Mouse (Mus musculus): Measurements from ENCODE around the gene Setmar.

The Setmar gene

GRCm38 (mm10) chr6:108117881-108118280 is 53.0 kb downstream of the Setmar start:
- DNase-seq, result no peak

DNA sequence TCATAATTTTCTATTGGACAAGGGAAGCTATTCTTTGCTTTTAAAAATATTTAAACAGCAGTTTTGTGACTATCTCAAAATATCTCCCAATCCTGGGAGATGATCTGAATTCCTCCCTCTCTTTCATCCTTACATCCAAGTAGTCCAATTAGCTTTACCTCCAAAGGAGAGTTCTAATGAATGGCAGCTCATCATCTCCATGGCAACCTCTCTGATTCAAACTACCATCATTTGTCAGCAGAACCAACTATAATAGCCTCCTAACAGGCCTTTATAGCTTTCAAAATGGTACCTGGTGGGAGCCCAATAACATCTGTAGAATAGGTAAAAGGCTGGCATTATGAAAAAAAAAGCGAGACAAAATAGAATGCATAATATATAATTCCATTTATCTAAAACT is 60.6 kb downstream of the Setmar start:
- DNase-seq, result no peak

GRCm38 (mm10) chr6:108126631-108127030 is 61.8 kb downstream of the Setmar start:
- no peak for DNase-seq

Data from thymus, postnatal 14 days (tissue).